Comparison of ENCODE assay signal across 8 mouse cellular contexts in the genomic region with DNA sequence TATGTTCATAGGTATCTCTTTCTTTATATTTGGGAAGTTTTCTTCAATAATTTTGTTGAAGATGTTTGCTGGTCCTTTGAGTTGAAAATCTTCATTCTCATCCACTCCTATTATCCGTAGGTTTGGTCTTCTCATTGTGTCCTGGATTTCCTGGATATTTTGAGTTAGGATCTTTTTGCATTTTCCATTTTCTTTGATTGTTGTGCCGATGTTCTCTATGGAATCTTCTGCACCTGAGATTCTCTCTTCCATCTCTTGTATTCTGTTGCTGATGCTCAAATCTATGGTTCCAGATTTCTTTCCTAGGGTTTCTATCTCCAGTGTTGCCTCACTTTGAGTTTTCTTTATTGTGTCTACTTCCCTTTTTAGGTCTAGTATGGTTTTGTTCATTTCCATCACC. TPM values are rescaled to one million over a fixed set of nuclear protein-coding genes. Genes with fewer than 3 reads are reported as not detected.
DNase-seq lines count a peak whose midpoint lies in the region; ATAC-seq and TF ChIP-seq lines count a peak whose summit lies in the region.
"Not testable (repeated sequence)": the region's sequence is repeated elsewhere in the genome, so short reads cannot be mapped to it uniquely, and the experiment has no call there.

Gene Glrx2 (plus strand): TSS at position 301 of the 400 bp plus-strand sequence.

- WGBS in embryonic facial prominence, embryonic 13.5 days: no CpG with 5 or more reads among the region's 2 CpGs
- WGBS in limb, embryonic 14.5 days: no CpG with 5 or more reads among the region's 2 CpGs
- WGBS in stomach, embryonic 15.5 days: no CpG with 5 or more reads among the region's 2 CpGs

- not testable (repeated sequence) for H3K9me3 ChIP-seq in embryonic facial prominence, embryonic 13.5 days; limb, embryonic 14.5 days (ENCODE audit: control insufficient read depth, low read length); stomach, embryonic 15.5 days

- H3K4me3 ChIP-seq in embryonic facial prominence, embryonic 13.5 days; limb, embryonic 14.5 days (replicated peaks; ENCODE audit: low read length); stomach, embryonic 15.5 days (replicated peaks): not testable (repeated sequence)

- H3K9ac ChIP-seq in embryonic facial prominence, embryonic 13.5 days; limb, embryonic 14.5 days (ENCODE audit: low read depth, low read length, severe bottlenecking); stomach, embryonic 15.5 days: not testable (repeated sequence)

- TF ChIP-seq POLR2A in limb, embryonic 14.5 days (IDR thresholded peaks at IDR 0.05; ENCODE audit: borderline replicate concordance, extremely low read depth, insufficient read depth, insufficient read length): not testable (repeated sequence)

- intact Hi-C loops in gastrocnemius, postnatal 36 days (cut with DNase I): not testable (repeated sequence)

- not testable (repeated sequence) for H3K4me1 ChIP-seq in embryonic facial prominence, embryonic 13.5 days; limb, embryonic 14.5 days (ENCODE audit: control insufficient read depth, insufficient read depth, low read length); stomach, embryonic 15.5 days

- not testable (repeated sequence) for H3K27ac ChIP-seq in embryonic facial prominence, embryonic 13.5 days; limb, embryonic 14.5 days (replicated peaks; ENCODE audit: low read depth, low read length); stomach, embryonic 15.5 days

- not testable (repeated sequence) for ATAC-seq in activated CD4-positive, CD25-positive, alpha-beta regulatory T cell, adult 4 months; embryonic facial prominence, embryonic 13.5 days (ENCODE audit: insufficient number of reproducible peaks, insufficient read depth, low FRiP score, low TSS enrichment, low read depth); hematopoietic stem cell, adult 5-6 weeks (replicated peaks in 1 of 2; ENCODE audit: insufficient read depth in 1 of 2, low FRiP score in 2 of 2, low TSS enrichment in 1 of 2, low read depth in 1 of 2, poor library complexity in 2 of 2, severe bottlenecking in 2 of 2); limb, embryonic 14.5 days (ENCODE audit: low FRiP score, low read depth); megakaryocyte-erythroid progenitor cell, adult 5-6 weeks (replicated peaks; ENCODE audit: low FRiP score, low TSS enrichment, poor library complexity, severe bottlenecking); stomach, embryonic 15.5 days (ENCODE audit: insufficient read depth, low FRiP score, low read depth)

- DNase-seq in gastrocnemius, postnatal 36 days; layer of hippocampus, adult 18-20 months (ENCODE audit: low spot score in 2 of 2); limb, embryonic 14.5 days (ENCODE audit: low spot score): not testable (repeated sequence)

- H3K27me3 ChIP-seq in embryonic facial prominence, embryonic 13.5 days; limb, embryonic 14.5 days (ENCODE audit: control insufficient read depth, insufficient read depth, low read length); stomach, embryonic 15.5 days (replicated peaks): not testable (repeated sequence)

- not testable (repeated sequence) for H3K36me3 ChIP-seq in embryonic facial prominence, embryonic 13.5 days; limb, embryonic 14.5 days (ENCODE audit: control insufficient read depth, insufficient read depth, low read length); stomach, embryonic 15.5 days

- not testable (repeated sequence) for H3K4me2 ChIP-seq in embryonic facial prominence, embryonic 13.5 days; limb, embryonic 14.5 days (replicated peaks; ENCODE audit: low read depth, low read length, severe bottlenecking); stomach, embryonic 15.5 days

RNA-seq across cellular contexts. Expression of gene Glrx2, which starts in this region (rescaled TPM):
- polyA plus RNA-seq in activated CD4-positive, CD25-positive, alpha-beta regulatory T cell, adult 4 months (2017; shearing (Covaris generic)): 10 to 100 TPM; 48.3 to 62.4 TPM
- polyA plus RNA-seq in embryonic facial prominence, embryonic 13.5 days (2015; fragmentation: Nextera tagmentation; extraction: Ambion mirVana): 111 and 122 TPM in 2 replicates
- 10 to 100 TPM; 78.4 to 82.3 TPM for total RNA-seq in gastrocnemius, postnatal 36 days (2021)
- total RNA-seq in hematopoietic stem cell, adult 5-6 weeks (2017): 33.1 and 40.3 TPM in 2 replicates
- total RNA-seq in layer of hippocampus, adult 18-20 months (2021): 100 to 1,000 TPM; 114 to 120 TPM
- 48.1 and 65.8 TPM in 2 replicates for polyA plus RNA-seq in limb, embryonic 14.5 days (2012; rRNA removed)
- polyA plus RNA-seq in limb, embryonic 14.5 days (2014; fragmentation: Nextera tagmentation; extraction: Ambion mirVana): 74.4 and 77.4 TPM in 2 replicates
- 68.9 and 106 TPM in 2 replicates for total RNA-seq in megakaryocyte-erythroid progenitor cell, adult 5-6 weeks (2014; fragmentation: Nextera tagmentation)
- 51.3 and 54.5 TPM in 2 replicates for total RNA-seq in megakaryocyte-erythroid progenitor cell, adult 5-6 weeks (2017)
- polyA plus RNA-seq in stomach, embryonic 15.5 days (2015; fragmentation: Nextera tagmentation; extraction: Ambion mirVana): 98.3 and 104 TPM in 2 replicates
